Mouse (Mus musculus): Measurements from ENCODE around the gene Srpk2.

DNA sequence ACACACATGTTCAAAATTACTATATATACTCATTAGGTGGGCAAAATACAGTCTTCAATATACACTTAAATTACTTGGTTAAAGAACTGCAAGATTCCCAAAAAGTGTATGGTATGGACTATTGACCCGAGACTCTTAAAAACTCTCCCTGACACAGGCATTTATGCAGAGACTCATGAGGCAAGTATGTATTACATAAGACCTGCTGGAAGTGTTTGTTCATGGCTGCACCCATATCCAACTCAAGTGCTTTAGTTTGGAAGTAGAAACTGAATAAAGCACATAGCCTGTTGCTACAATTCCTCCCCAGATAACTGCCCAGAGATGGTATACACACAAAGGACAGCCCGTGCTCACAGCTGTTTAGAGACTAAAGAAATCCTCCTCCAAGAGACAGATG lies 123.2 kb downstream of the Srpk2 start:
- TF ChIP-seq POLR2AphosphoS2 (IDR thresholded peaks at IDR 0.05; ENCODE audit: low read length) (no peak), TBP (IDR thresholded peaks at IDR 0.05; ENCODE audit: low read depth, low read length) (no peak), EP300 (IDR thresholded peaks at IDR 0.05; ENCODE audit: low read depth in 1 of 2, low read length in 2 of 2) (no peak), USF1 (IDR thresholded peaks at IDR 0.05; ENCODE audit: low read depth, low read length) (no peak), CTCF (IDR thresholded peaks at IDR 0.05 in 2 of 3, conservative IDR thresholded peaks at IDR 0.05 in 1 of 3; ENCODE audit: control insufficient read depth in 1 of 3, insufficient read depth in 1 of 3, low read depth in 2 of 3, low read length in 3 of 3, poor library complexity in 1 of 3, severe bottlenecking in 1 of 3) (no peak), POLR2A (IDR thresholded peaks at IDR 0.05; ENCODE audit: control insufficient read depth in 1 of 2, insufficient read depth in 1 of 2, low read depth in 1 of 2, low read length in 2 of 2, poor library complexity in 1 of 2) (no peak), CHD2 (IDR thresholded peaks at IDR 0.05; ENCODE audit: low read length) (no peak), TCF12 (IDR thresholded peaks at IDR 0.05; ENCODE audit: low read depth, low read length) (no peak), SIN3A (IDR thresholded peaks at IDR 0.05; ENCODE audit: low read length) (no peak), BHLHE40 (IDR thresholded peaks at IDR 0.05; ENCODE audit: borderline replicate concordance, low read depth, low read length) (no peak), GABPA (IDR thresholded peaks at IDR 0.05; ENCODE audit: low read depth, low read length) (no peak)
